Mouse (Mus musculus) lung, embryonic 14.5 days (tissue): ENCODE results near the gene Slc31a1. TPM values are rescaled to one million over a fixed set of nuclear protein-coding genes. Genes with fewer than 3 reads are reported as not detected.

Experiments
- ATAC-seq: fragments of 200-750 bp; cut with Nextera tagmentation; 2 replicates; pipeline ENCODE4 v1.8.0; 2017; ENCODE audit warnings: mild to moderate bottlenecking, moderate TSS enrichment, moderate library complexity; ENCODE audit not compliant: insufficient read depth
- DNase-seq: peaks from one replicate; pipeline ENCODE4 v3.0.0-alpha.2; 2015
- H3K27ac ChIP-seq: fragments of 300-500 bp; sonication (generic); 2 replicates; pipeline ENCODE4 v1.5.1; 2014; ENCODE audit warnings: low read depth, mild to moderate bottlenecking, moderate library complexity
- H3K27me3 ChIP-seq: fragments of 300-500 bp; sonication (generic); 2 replicates; pipeline ENCODE4 v1.6.1; 2014; ENCODE audit warnings: low read length, control low read depth; ENCODE audit not compliant: insufficient read depth
- H3K36me3 ChIP-seq: fragments of 300-500 bp; sonication (generic); 2 replicates; pipeline ENCODE4 v1.6.1; 2014; ENCODE audit warnings: control low read depth; ENCODE audit not compliant: insufficient read depth
- H3K4me1 ChIP-seq: fragments of 300-500 bp; sonication (generic); 2 replicates; pipeline ENCODE4 v1.6.1; 2014; ENCODE audit warnings: antibody characterized with exemption, control low read depth; ENCODE audit not compliant: insufficient read depth
- H3K4me2 ChIP-seq: fragments of 300-500 bp; sonication (generic); 2 replicates; pipeline ENCODE4 v1.6.1; 2014; ENCODE audit warnings: mild to moderate bottlenecking
- H3K4me3 ChIP-seq: fragments of 300-500 bp; sonication (generic); 2 replicates; pipeline ENCODE4 v1.5.1; 2014; ENCODE audit warnings: low read depth, low read length
- H3K9ac ChIP-seq: fragments of 300-500 bp; sonication (generic); 2 replicates; pipeline ENCODE4 v1.6.1; 2014
- H3K9me3 ChIP-seq: fragments of 300-500 bp; sonication (generic); 2 replicates; pipeline ENCODE4 v1.6.1; 2016; ENCODE audit warnings: low read depth, low read length, control low read depth
- CTCF ChIP-seq: IDR thresholded peaks from 2 replicates; pipeline ENCODE4 v1.5.1; 2016; ENCODE audit warnings: antibody characterized with exemption, low read depth
- WGBS: fragments of 180-500 bp; shearing (Covaris S2); extraction: QIAGEN DNeasy Blood & Tissue Kit; methylation state at CpG from one replicate; pipeline ENCODE4 v1.1.7; 2014; 5-methylcytosine and 5-hydroxymethylcytosine counted together
- polyA plus RNA-seq: library from polyadenylated mRNA; unstranded; fragments of >200 nt; fragmentation: Nextera tagmentation; extraction: Ambion mirVana; gene quantifications from 2 replicates; pipeline ENCODE4 v1.2.1, GENCODE M21; 2014

Gene Slc31a1
- polyA plus RNA-seq, 1 experiment from 2014 or later = 44.4 TPM

GRCm38 (mm10) chr4:62373668-62374067, 13.1 kb downstream of the Slc31a1 start:
- WGBS = 44% methylated on average over 7 of the region's 7 CpGs
- H3K9me3 ChIP-seq = no peaks in the 10 kb centered on the region
- H3K27me3 ChIP-seq = no peaks in the 10 kb centered on the region
- no peak for TF ChIP-seq CTCF
- H3K27ac ChIP-seq = no peak overlapping the region
- H3K9ac ChIP-seq = no peak overlapping the region
- H3K4me1 ChIP-seq = no peaks in the 10 kb centered on the region
- H3K36me3 ChIP-seq = no peaks in the 10 kb centered on the region
- no peak for ATAC-seq
- H3K4me2 ChIP-seq = no peak overlapping the region
- DNase-seq = no peak
- no peak overlapping the region for H3K4me3 ChIP-seq

- no peaks in the 10 kb centered on the region for H3K27me3 ChIP-seq
- H3K9me3 ChIP-seq = no peaks in the 10 kb centered on the region
- no peaks in the 10 kb centered on the region for H3K36me3 ChIP-seq
- no peak overlapping the region for H3K27ac ChIP-seq
- DNase-seq (no peak), ATAC-seq (no peak)
- H3K4me3 ChIP-seq = no peak overlapping the region
- H3K4me2 ChIP-seq = no peak overlapping the region
- H3K4me1 ChIP-seq = no peaks in the 10 kb centered on the region
- TF ChIP-seq CTCF = no peak
- H3K9ac ChIP-seq = no peak overlapping the region
- 49% methylated on average over 4 of the region's 4 CpGs for WGBS
Measured at GRCm38 (mm10) chr4:62374342-62374741, 13.8 kb downstream of the Slc31a1 start.

GRCm38 (mm10) chr4:62376123-62376522, 15.6 kb downstream of the Slc31a1 start:
- Histone ChIP-seq H3K36me3 (no peaks in the 10 kb centered on the region), H3K4me2 (no peak overlapping the region), H3K4me3 (no peak overlapping the region), H3K9ac (no peak overlapping the region), H3K27me3 (no peaks in the 10 kb centered on the region), H3K27ac (no peak overlapping the region), H3K4me1 (no peaks in the 10 kb centered on the region), H3K9me3 (no peaks in the 10 kb centered on the region)
- 76% methylated on average over 2 of the region's 2 CpGs for WGBS
- no peak for ATAC-seq
- DNase-seq = no peak
- no peak for TF ChIP-seq CTCF

- 68% methylated on average over 9 of the region's 9 CpGs for WGBS
- no peak overlapping the region for H3K27ac ChIP-seq
- no peak for ATAC-seq
- no peaks in the 10 kb centered on the region for H3K9me3 ChIP-seq
- H3K4me1 ChIP-seq = no peaks in the 10 kb centered on the region
- H3K4me3 ChIP-seq = no peak overlapping the region
- DNase-seq = no peak
- no peak overlapping the region for H3K9ac ChIP-seq
- peaks cover 6% of the 10 kb centered on the region; the same call in 1 of the 2 replicates for H3K36me3 ChIP-seq
- H3K4me2 ChIP-seq = no peak overlapping the region
- H3K27me3 ChIP-seq = no peaks in the 10 kb centered on the region
- no peak for TF ChIP-seq CTCF
Measured at GRCm38 (mm10) chr4:62379724-62380381, 19.3 kb downstream of the Slc31a1 start.

GRCm38 (mm10) chr4:62383207-62383606, 22.7 kb downstream of the Slc31a1 start:
- Histone ChIP-seq H3K4me3 (no peak overlapping the region), H3K9me3 (no peaks in the 10 kb centered on the region), H3K27ac (no peak overlapping the region), H3K27me3 (no peaks in the 10 kb centered on the region), H3K36me3 (peaks cover 18% of the 10 kb centered on the region), H3K4me2 (no peak overlapping the region), H3K9ac (no peak overlapping the region), H3K4me1 (no peaks in the 10 kb centered on the region)
- WGBS = 77% methylated on average over 6 of the region's 6 CpGs
- no peak for DNase-seq
- no peak for ATAC-seq
- TF ChIP-seq CTCF = no peak

- WGBS = 58% methylated on average over 7 of the region's 7 CpGs
- no peak overlapping the region for H3K4me3 ChIP-seq
- H3K4me1 ChIP-seq = no peaks in the 10 kb centered on the region
- ATAC-seq (no peak), DNase-seq (no peak)
- TF ChIP-seq CTCF = no peak
- H3K27ac ChIP-seq = no peak overlapping the region
- H3K27me3 ChIP-seq = no peaks in the 10 kb centered on the region
- H3K36me3 ChIP-seq = peaks cover 22% of the 10 kb centered on the region
- H3K9me3 ChIP-seq = no peaks in the 10 kb centered on the region
- H3K9ac ChIP-seq = no peak overlapping the region
- H3K4me2 ChIP-seq = no peak overlapping the region
Measured at GRCm38 (mm10) chr4:62383752-62384151, 23.2 kb downstream of the Slc31a1 start.

GRCm38 (mm10) chr4:62384159-62384558, 23.6 kb downstream of the Slc31a1 start:
- H3K27ac ChIP-seq = no peak overlapping the region
- H3K9ac ChIP-seq = no peak overlapping the region
- 68% methylated on average over 1 of the region's 1 CpGs for WGBS
- ATAC-seq (no peak), DNase-seq (no peak)
- no peaks in the 10 kb centered on the region for H3K27me3 ChIP-seq
- no peak for TF ChIP-seq CTCF
- no peak overlapping the region for H3K4me2 ChIP-seq
- no peaks in the 10 kb centered on the region for H3K4me1 ChIP-seq
- H3K4me3 ChIP-seq = no peak overlapping the region
- peaks cover 26% of the 10 kb centered on the region for H3K36me3 ChIP-seq
- H3K9me3 ChIP-seq = no peaks in the 10 kb centered on the region
